8 mouse cellular contexts compared by ENCODE assay signal in genomic region chr5:134385106-134385505, GRCm38 (mm10).
DNase-seq lines count a peak whose midpoint lies in the region; TF ChIP-seq lines count a peak whose summit lies in the region.
"Had no signal": no experiment of that assay in that cellular context is flagged by ENCODE, and none has a peak within 500 bp of the region (broad histone marks: within the 10 kb centered on the region; RNA-seq: fewer than 3 reads in every experiment).

No protein-coding gene starts in this region.

- peaks cover 0 to 87% of the 10 kb centered on the region in 2 experiments for H3K36me3 ChIP-seq in CH12.LX (replicated peaks in 1 of 2; ENCODE audit: control insufficient read depth in 1 of 2, insufficient read depth in 1 of 2, low read length in 1 of 2)

- no peak for TF ChIP-seq EP300 in CH12.LX (IDR thresholded peaks at IDR 0.05; ENCODE audit: low read length)

- H3K9me3 ChIP-seq in CH12.LX (replicated peaks; ENCODE audit: low read length), result no peaks in the 10 kb centered on the region
- H3K9me3 ChIP-seq: hindbrain, embryonic 15.5 days had no signal

- TF ChIP-seq RAD21 in CH12.LX (IDR thresholded peaks at IDR 0.05; ENCODE audit: low read depth, low read length), result peak; percentile 93

- WGBS in lung, adult 2 months, result 61% methylated on average over 2 of the region's 2 CpGs

- H3K4me1 ChIP-seq in CH12.LX (ENCODE audit: control insufficient read depth in 1 of 2, insufficient read depth in 2 of 2), result peaks cover 0 to 17% of the 10 kb centered on the region in 2 experiments; a peak in 2 of 4 replicates
- no peaks in the 10 kb centered on the region; the same call in 1 of the 2 replicates for H3K4me1 ChIP-seq in lung, adult 2 months (ENCODE audit: control insufficient read depth, insufficient read depth, low read length)
- H3K4me1 ChIP-seq: hindbrain, embryonic 15.5 days had no signal

- no peaks in the 10 kb centered on the region for H3K27me3 ChIP-seq in CH12.LX (replicated peaks)
- H3K27me3 ChIP-seq: hindbrain, embryonic 15.5 days had no signal

- in situ Hi-C loops in CH12.LX (cut with MboI; ENCODE audit: low pct_ligation_motif_present, low pct_unique_long_range_greater_than_20kb, low sequenced_read_pairs), result loop anchor here (5.0 kb wide), 1 partner anchor 97 kb away; no protein-coding TSS in a partner anchor

- no peak overlapping the region for H3K4me3 ChIP-seq in CH12.LX (replicated peaks in 1 of 3; ENCODE audit: low read depth in 2 of 3, low read length in 2 of 3, poor library complexity in 1 of 3)
- H3K4me3 ChIP-seq in lung, adult 2 months (replicated peaks; ENCODE audit: extremely low read depth, low read depth, low read length), result no peak overlapping the region
- H3K4me3 ChIP-seq: hindbrain, embryonic 15.5 days had no signal

- TF ChIP-seq POLR2A in CH12.LX (IDR thresholded peaks at IDR 0.05; ENCODE audit: low read depth, low read length), result no peak
- TF ChIP-seq POLR2A in lung, adult 2 months (IDR thresholded peaks at IDR 0.05; ENCODE audit: borderline replicate concordance, extremely low read depth, low read depth, low read length), result no peak

- no peak overlapping the region for H3K9ac ChIP-seq in CH12.LX (ENCODE audit: insufficient read depth, low read depth)
- H3K9ac ChIP-seq: hindbrain, embryonic 15.5 days had no signal

- peak; percentile 64 to 67 for DNase-seq in B cell, adult 2 months
- peak; percentile 84 for DNase-seq in CH12.LX (ENCODE audit: extremely low read depth)
- peak; percentile 79 for DNase-seq in c-Kit-positive CD71-negative TER-119-negative erythroid progenitor cells, embryonic 14.5 days (ENCODE audit: low read depth)
- peak; percentile 55 to 68 for DNase-seq in frontal cortex, postnatal 36 days (ENCODE audit: low spot score in 2 of 2)
- peak; percentile 77 to 89 for DNase-seq in kidney, postnatal 25 days
- peak; percentile 64 for DNase-seq in lung, adult 2 months
- peak; percentile 24 to 25 for DNase-seq in right cerebral cortex, postnatal 36 days (ENCODE audit: low spot score in 2 of 2)

- TF ChIP-seq CTCF in CH12.LX (conservative IDR thresholded peaks at IDR 0.05 in 1 of 2, IDR thresholded peaks at IDR 0.05 in 1 of 2; ENCODE audit: low read depth in 2 of 2, low read length in 2 of 2), result peak; percentile 95 to 96
- TF ChIP-seq CTCF in lung, adult 2 months (IDR thresholded peaks at IDR 0.05; ENCODE audit: insufficient read depth, low read length), result peak; percentile 38

- no peak overlapping the region for H3K4me2 ChIP-seq in CH12.LX (ENCODE audit: insufficient read depth, low read depth, poor library complexity, severe bottlenecking)
- H3K4me2 ChIP-seq: hindbrain, embryonic 15.5 days had no signal

- dilution Hi-C loops in CH12.LX (cut with MboI; ENCODE audit: extremely low pct_ligation_motif_present, extremely low pct_unique_long_range_greater_than_20kb, low sequenced_read_pairs), result no loop called here

- no peaks in the 10 kb centered on the region for H3K79me2 ChIP-seq in CH12.LX (replicated peaks; ENCODE audit: control insufficient read depth, extremely low read depth, insufficient read depth, poor library complexity, severe bottlenecking)

- no peak overlapping the region for H3K27ac ChIP-seq in CH12.LX (ENCODE audit: insufficient read depth, low read depth)
- H3K27ac ChIP-seq: hindbrain, embryonic 15.5 days had no signal

TF ChIP-seq in CH12.LX, 34 proteins besides CTCF, POLR2A, EP300 and RAD21:
- TF ChIP-seq ZC3H11A (IDR thresholded peaks at IDR 0.05; ENCODE audit: low read depth, low read length) (peak; percentile 73; the same call in 1 of the 2 replicates), E2F4 (IDR thresholded peaks at IDR 0.05; ENCODE audit: insufficient replicate concordance, low read depth, low read length) (no peak), ZKSCAN1 (IDR thresholded peaks at IDR 0.05; ENCODE audit: borderline replicate concordance, low read depth, low read length) (no peak), HCFC1 (IDR thresholded peaks at IDR 0.05; ENCODE audit: low read depth, low read length) (no peak), MYC (IDR thresholded peaks at IDR 0.05; ENCODE audit: low read depth, low read length) (no peak), TBP (conservative IDR thresholded peaks at IDR 0.05; ENCODE audit: low read depth, low read length) (no peak), BHLHE40 (IDR thresholded peaks at IDR 0.05; ENCODE audit: low read depth, low read length) (no peak), SMC3 (IDR thresholded peaks at IDR 0.05; ENCODE audit: low read depth, low read length) (peak; percentile 94), JUND (conservative IDR thresholded peaks at IDR 0.05; ENCODE audit: low read depth, low read length) (no peak)

Comparison
In these comparisons a context has a peak if more than half of its experiments do, and no peak if none do; other contexts are left out.
1. DNase-seq: peak in every context shown above with its lines; median percentile 84 in CH12.LX; 83 in kidney, postnatal 25 days; 79 in c-Kit-positive CD71-negative TER-119-negative erythroid progenitor cells, embryonic 14.5 days; 66 in B cell, adult 2 months; 64 in lung, adult 2 months; 62 in frontal cortex, postnatal 36 days; 24 in right cerebral cortex, postnatal 36 days.